Mouse (Mus musculus) thymus, adult 2 months (tissue): Measurements from ENCODE around the gene Fam166b. TPM values are rescaled to one million over a fixed set of nuclear protein-coding genes. Genes with fewer than 3 reads are reported as not detected.

Experiments
- DNase-seq: peaks from one replicate; pipeline ENCODE4 v3.0.0; 2021
- H3K27ac ChIP-seq: fragments of 200-500 bp; 2 replicates; pipeline ENCODE4 v1.5.1; 2012; ENCODE audit warnings: low read length, control low read depth; ENCODE audit not compliant: control insufficient read depth, insufficient read depth
- H3K27me3 ChIP-seq: fragments of 200-500 bp; 2 replicates; pipeline ENCODE4 v1.6.1; 2012; ENCODE audit warnings: mild to moderate bottlenecking, low read length, moderate library complexity, mixed read lengths; ENCODE audit not compliant: control insufficient read depth, insufficient read depth
- H3K36me3 ChIP-seq: fragments of 200-500 bp; 2 replicates; pipeline ENCODE4 v1.6.1; 2012; ENCODE audit warnings: mild to moderate bottlenecking, low read length, moderate library complexity; ENCODE audit not compliant: control insufficient read depth, insufficient read depth
- H3K4me1 ChIP-seq: fragments of 200-500 bp; replicated peaks from 2 replicates; pipeline ENCODE4 v1.6.1; 2012; ENCODE audit warnings: low read length; ENCODE audit not compliant: control insufficient read depth, insufficient read depth
- H3K4me3 ChIP-seq: fragments of 200-500 bp; 2 replicates; pipeline ENCODE4 v1.5.1; 2012; ENCODE audit warnings: mild to moderate bottlenecking, low read length, control low read depth, moderate library complexity; ENCODE audit not compliant: control insufficient read depth, insufficient read depth
- CTCF ChIP-seq: fragments of 200-500 bp; IDR thresholded peaks from 2 replicates; pipeline ENCODE4 v1.5.1; 2012; ENCODE audit warnings: mild to moderate bottlenecking, control low read depth, low read length, moderate library complexity, borderline replicate concordance; ENCODE audit not compliant: control insufficient read depth, poor library complexity, insufficient read depth; ENCODE audit errors: extremely low read depth
- POLR2A ChIP-seq: fragments of 200-500 bp; IDR thresholded peaks from 2 replicates; pipeline ENCODE4 v1.6.1; 2012; ENCODE audit warnings: mild to moderate bottlenecking, low read length, control low read depth, moderate library complexity; ENCODE audit not compliant: control insufficient read depth, poor library complexity, insufficient read depth; ENCODE audit errors: extremely low read depth
- WGBS: fragments of 180-500 bp; shearing (Covaris S2); methylation state at CpG from one replicate; pipeline ENCODE4 v1.1.7; 2018; 5-methylcytosine and 5-hydroxymethylcytosine counted together
- polyA plus RNA-seq: library from polyadenylated mRNA; depleted of rRNA; stranded (reverse); fragments of >200 nt; gene quantifications from 2 replicates; pipeline ENCODE4 v1.2.3, GENCODE M21; 2012

Fam166b gene
- polyA plus RNA-seq, 1 experiment, result 0.22 TPM

DNA sequence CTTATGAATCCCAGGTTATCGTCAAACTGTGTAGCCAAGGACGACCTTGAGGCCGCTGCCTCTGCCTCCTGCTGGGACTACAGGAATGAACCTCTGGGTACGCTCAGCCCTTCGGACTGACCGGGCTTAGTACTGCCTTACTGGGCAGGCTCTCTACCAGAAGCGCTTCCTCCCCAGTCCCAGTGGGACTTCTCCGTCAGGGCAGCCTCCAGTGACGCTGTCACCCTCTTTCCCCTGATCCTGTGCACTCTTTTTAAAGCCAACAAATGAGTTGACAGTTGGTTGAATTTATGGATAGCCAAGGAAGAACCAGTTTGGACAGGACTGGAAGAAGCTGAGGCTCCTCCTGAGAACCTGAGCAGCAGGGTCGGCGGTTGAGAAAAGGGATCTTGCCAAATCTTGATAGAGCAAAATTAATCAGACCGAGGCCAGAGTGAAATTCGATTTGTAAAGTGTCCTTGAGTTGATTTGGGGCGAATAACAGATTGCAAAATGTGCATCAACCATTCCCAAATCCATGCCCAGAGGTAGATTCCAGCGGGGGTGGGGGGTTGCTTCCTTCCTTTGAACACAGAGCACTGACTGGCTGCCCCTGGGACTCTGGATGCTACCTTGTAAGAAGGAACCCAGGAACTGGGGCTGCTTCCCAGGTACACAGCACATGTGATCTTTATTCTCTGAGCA is 9.8 kb downstream of the Fam166b start:
- WGBS, result 87% methylated on average over 15 of the region's 15 CpGs

DNA sequence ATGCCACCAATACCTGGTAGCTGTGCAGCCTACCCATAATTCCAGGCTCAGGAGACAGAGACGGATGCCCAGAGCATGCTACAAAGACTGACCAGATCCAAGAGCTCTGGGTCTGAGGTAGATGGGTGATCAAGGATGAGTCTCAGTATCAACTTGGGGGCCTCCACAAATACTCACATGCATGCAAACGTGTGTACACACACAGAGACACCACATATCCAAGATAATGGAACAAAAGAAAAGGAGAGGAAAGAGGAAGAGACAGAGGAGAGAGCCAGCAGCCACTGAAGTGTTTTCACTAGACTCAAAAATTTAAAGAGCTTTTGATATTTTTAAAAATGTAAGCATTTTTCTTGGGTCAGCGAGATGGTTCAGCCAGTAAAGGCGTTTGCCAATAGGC is 10.5 kb downstream of the Fam166b start:
- 81% methylated on average over 4 of the region's 4 CpGs for WGBS
- no peak for DNase-seq
- Histone ChIP-seq H3K4me3 (no peak overlapping the region), H3K27me3 (no peaks in the 10 kb centered on the region), H3K36me3 (no peaks in the 10 kb centered on the region), H3K4me1 (no peaks in the 10 kb centered on the region), H3K27ac (no peak overlapping the region)
- TF ChIP-seq CTCF (no peak), POLR2A (no peak)

More for the DNA sequence above, 9.8 kb downstream of the Fam166b start:
- no peaks in the 10 kb centered on the region for H3K36me3 ChIP-seq
- H3K4me1 ChIP-seq, result no peaks in the 10 kb centered on the region
- H3K27ac ChIP-seq, result no peak overlapping the region
- H3K4me3 ChIP-seq, result no peak overlapping the region
- no peaks in the 10 kb centered on the region for H3K27me3 ChIP-seq
- no peak for TF ChIP-seq POLR2A
- TF ChIP-seq CTCF, result no peak
- DNase-seq, result no peak

DNA sequence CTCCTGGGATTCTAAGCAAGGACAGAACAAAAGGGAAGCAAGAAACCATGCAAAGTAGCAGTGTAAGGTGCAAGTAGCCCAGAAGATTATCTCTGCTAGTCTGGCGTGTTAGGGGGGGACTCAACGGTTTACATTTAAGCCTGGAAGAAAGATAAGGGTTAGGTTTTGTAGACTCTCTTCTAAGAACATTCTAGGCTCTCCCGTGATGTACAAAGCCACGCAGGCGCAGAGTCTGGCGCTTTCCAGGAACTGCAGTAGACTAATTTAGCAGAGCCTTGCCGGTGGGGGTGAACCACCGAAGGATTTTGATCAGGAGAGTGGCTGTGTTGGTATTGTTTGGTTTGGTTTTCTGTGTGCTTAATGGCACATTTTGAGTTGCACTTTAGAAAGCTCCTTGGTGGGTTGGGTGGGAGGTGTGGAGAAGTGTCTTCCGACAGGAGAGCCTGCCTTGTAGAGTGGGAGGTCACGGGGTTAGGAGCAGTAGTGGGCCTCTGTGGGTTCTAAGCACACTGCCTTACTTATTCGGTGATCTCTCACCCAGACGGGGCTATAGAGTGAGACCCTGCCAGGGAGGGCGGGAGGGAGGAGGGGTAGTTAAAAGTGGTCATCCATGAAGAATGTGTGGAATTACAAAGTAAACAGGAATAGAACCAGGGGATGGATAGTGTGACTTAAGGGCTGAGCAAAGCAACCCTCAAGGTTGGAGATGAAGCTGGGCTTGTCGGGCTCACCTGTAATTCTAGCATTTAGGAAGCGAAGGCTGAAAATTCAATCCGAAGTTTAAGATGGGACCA is 11.5 kb downstream of the Fam166b start:
- TF ChIP-seq POLR2A, result no peak
- no peak for TF ChIP-seq CTCF
- no peaks in the 10 kb centered on the region for H3K27me3 ChIP-seq
- 88% methylated on average over 16 of the region's 16 CpGs for WGBS
- no peak overlapping the region for H3K27ac ChIP-seq
- no peak for DNase-seq
- H3K36me3 ChIP-seq, result no peaks in the 10 kb centered on the region
- no peaks in the 10 kb centered on the region for H3K4me1 ChIP-seq
- no peak overlapping the region for H3K4me3 ChIP-seq

DNA sequence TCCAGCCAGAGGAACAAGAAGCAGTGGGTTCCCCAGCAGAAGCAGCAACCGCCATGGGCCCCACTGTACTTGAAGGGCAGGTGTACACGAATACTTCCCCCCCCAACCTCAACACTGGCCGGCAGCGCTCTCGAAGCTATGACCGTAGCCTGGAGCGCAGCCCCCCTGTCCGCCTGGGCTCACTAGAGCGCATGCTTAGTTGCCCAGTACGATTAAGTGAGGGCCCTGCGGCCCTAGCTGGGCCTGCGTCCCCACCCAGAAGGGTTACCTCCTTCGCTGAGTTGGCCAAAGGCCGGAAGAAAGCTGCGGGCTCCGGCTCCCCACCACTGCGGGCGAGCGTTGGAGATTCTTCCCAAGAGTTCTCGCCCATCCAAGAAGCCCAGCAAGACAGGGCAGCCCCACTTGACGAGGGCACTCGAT is 12.9 kb downstream of the Fam166b start:
- Histone ChIP-seq H3K27me3 (no peaks in the 10 kb centered on the region), H3K4me1 (no peaks in the 10 kb centered on the region), H3K36me3 (no peaks in the 10 kb centered on the region), H3K4me3 (no peak overlapping the region), H3K27ac (no peak overlapping the region)
- WGBS, result 97% methylated on average over 22 of the region's 22 CpGs
- no peak for TF ChIP-seq CTCF
- no peak for TF ChIP-seq POLR2A
- DNase-seq, result no peak

DNA sequence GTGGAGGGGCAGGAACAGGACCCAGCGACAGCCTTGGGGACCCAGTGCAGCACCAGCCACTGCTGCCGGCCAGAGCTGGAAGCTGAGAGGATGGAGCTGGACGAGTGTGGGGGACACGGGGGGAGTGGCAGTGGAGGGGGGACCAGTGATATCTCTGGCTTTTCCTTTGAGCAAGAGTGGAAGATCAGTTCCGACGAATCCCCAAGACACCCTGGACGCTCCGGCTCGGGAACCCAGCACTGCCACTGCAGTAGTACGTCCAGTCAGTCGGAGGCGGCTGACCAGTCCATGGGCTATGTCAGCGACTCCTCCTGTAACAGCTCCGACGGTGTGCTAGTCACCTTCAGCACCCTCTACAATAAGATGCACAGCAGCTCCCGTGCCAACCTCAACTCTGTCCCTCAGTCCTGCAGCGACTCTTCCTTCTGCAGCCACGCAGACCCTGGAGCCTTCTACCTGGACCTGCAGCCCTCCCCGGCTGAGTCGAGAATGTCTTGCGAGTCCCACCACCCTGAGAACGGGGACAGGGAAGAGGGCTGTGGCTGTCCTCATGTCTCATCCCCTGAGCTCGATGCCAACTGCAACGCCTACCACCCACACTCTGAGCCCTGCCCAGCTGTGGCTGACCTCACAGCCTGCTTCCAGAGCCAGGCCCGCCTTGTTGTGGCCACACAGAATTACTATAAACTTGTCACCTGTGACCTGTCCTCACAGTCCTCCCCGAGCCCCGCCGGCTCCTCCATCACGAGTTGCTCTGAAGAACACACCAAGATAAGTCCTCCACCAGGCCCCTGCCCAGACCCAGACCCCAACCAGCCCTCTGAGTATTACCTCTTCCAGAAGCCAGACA is 13.5 kb downstream of the Fam166b start:
- no peak overlapping the region for H3K4me3 ChIP-seq
- no peaks in the 10 kb centered on the region for H3K4me1 ChIP-seq
- DNase-seq, result no peak
- no peak overlapping the region for H3K27ac ChIP-seq
- H3K27me3 ChIP-seq, result no peaks in the 10 kb centered on the region
- TF ChIP-seq CTCF (no peak), POLR2A (no peak)
- 93% methylated on average over 29 of the region's 29 CpGs for WGBS
- H3K36me3 ChIP-seq, result no peaks in the 10 kb centered on the region

DNA sequence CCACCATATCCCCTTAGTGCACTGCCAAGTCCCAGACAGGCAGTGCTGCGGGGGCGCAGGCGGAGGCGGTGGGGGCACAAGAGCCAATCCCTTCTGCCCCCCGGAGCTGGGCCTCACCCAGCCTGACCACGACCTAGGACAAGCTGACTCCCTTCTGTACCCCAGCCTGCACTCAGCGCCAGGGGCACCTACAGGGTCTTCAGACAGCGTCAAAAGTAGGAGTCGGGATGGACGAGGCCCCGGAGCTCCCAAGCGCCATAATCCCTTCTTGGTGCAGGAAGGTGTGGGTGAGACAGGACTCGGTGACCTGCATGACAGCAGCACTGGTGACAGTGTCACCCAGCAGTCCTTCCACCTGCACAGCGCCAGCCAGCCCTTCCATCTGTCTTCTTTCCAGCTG is 14.2 kb downstream of the Fam166b start:
- no peaks in the 10 kb centered on the region for H3K36me3 ChIP-seq
- H3K27ac ChIP-seq, result no peak overlapping the region
- H3K27me3 ChIP-seq, result no peaks in the 10 kb centered on the region
- DNase-seq, result no peak
- H3K4me1 ChIP-seq, result no peaks in the 10 kb centered on the region
- 93% methylated on average over 14 of the region's 14 CpGs for WGBS
- no peak overlapping the region for H3K4me3 ChIP-seq
- TF ChIP-seq POLR2A (no peak), CTCF (no peak)
